Mouse (Mus musculus) cerebellum, postnatal 25 days (tissue): Measurements from ENCODE around the gene Ano10.

Experiments
- DNase-seq, 2 experiments: peaks; one replicate each; pipeline ENCODE4 v3.0.0; 2021; ENCODE audit warnings: mixed read lengths in 2 of 2

Ano10 gene

GRCm38 (mm10) chr9:122155193-122155592 is 139.0 kb downstream of the Ano10 start:
- DNase-seq = no peak

- no peak for DNase-seq
Measured at GRCm38 (mm10) chr9:122153436-122153835, 140.8 kb downstream of the Ano10 start.

- DNase-seq = no peak
Measured at GRCm38 (mm10) chr9:122152501-122152900, 141.7 kb downstream of the Ano10 start.

GRCm38 (mm10) chr9:122152063-122152462 is 142.2 kb downstream of the Ano10 start:
- no peak for DNase-seq

GRCm38 (mm10) chr9:122149997-122150826 is 144.0 kb downstream of the Ano10 start:
- no peak for DNase-seq

GRCm38 (mm10) chr9:122148356-122148755 is 145.9 kb downstream of the Ano10 start:
- DNase-seq = peak in 1 of 2 experiments; percentile 27

GRCm38 (mm10) chr9:122146124-122146870 is 147.9 kb downstream of the Ano10 start:
- DNase-seq = no peak

GRCm38 (mm10) chr9:122145677-122146076 is 148.5 kb downstream of the Ano10 start:
- DNase-seq = no peak

- DNase-seq = no peak
Measured at GRCm38 (mm10) chr9:122144776-122145175, 149.4 kb downstream of the Ano10 start.

- DNase-seq = no peak
Measured at GRCm38 (mm10) chr9:122143219-122143618, 151.0 kb downstream of the Ano10 start.

- no peak for DNase-seq
Measured at GRCm38 (mm10) chr9:122139236-122139635, 155.0 kb downstream of the Ano10 start.

- DNase-seq = no peak
Measured at GRCm38 (mm10) chr9:122138371-122139029, 155.7 kb downstream of the Ano10 start.

- DNase-seq = no peak
Measured at GRCm38 (mm10) chr9:122137960-122138359, 156.3 kb downstream of the Ano10 start.

- no peak for DNase-seq
Measured at GRCm38 (mm10) chr9:122135885-122136170, 158.4 kb downstream of the Ano10 start.

GRCm38 (mm10) chr9:122135095-122135884 is 158.9 kb downstream of the Ano10 start:
- no peak for DNase-seq

GRCm38 (mm10) chr9:122132145-122132544 is 162.1 kb downstream of the Ano10 start:
- DNase-seq = no peak

GRCm38 (mm10) chr9:122130666-122131065 is 163.6 kb downstream of the Ano10 start:
- DNase-seq = no peak

GRCm38 (mm10) chr9:122128686-122129085 is 165.5 kb downstream of the Ano10 start:
- DNase-seq = no peak

GRCm38 (mm10) chr9:122127271-122127785 is 166.9 kb downstream of the Ano10 start:
- DNase-seq = peak; percentile 38

- DNase-seq = no peak
Measured at GRCm38 (mm10) chr9:122126790-122127189, 167.4 kb downstream of the Ano10 start.
